Mouse (Mus musculus) liver, embryonic 16.5 days (tissue): ENCODE results near the gene Rilp. TPM values are rescaled to one million over a fixed set of nuclear protein-coding genes. Genes with fewer than 3 reads are reported as not detected.

ENCODE experiments used
- ATAC-seq: fragments of 200-750 bp; cut with Nextera tagmentation; 2 replicates; pipeline ENCODE4 v1.8.0; 2017; ENCODE audit warnings: low read depth, mild to moderate bottlenecking, moderate number of reproducible peaks, moderate library complexity
- H3K27ac ChIP-seq: fragments of 300-500 bp; sonication (generic); 2 replicates; pipeline ENCODE4 v1.5.1; 2014; ENCODE audit warnings: mild to moderate bottlenecking, low read length
- H3K27me3 ChIP-seq: fragments of 300-500 bp; sonication (generic); 2 replicates; pipeline ENCODE4 v1.6.1; 2014; ENCODE audit warnings: low read depth, low read length, mixed read lengths; ENCODE audit not compliant: control insufficient read depth, insufficient read depth
- H3K36me3 ChIP-seq: fragments of 300-500 bp; sonication (generic); 2 replicates; pipeline ENCODE4 v1.6.1; 2014; ENCODE audit warnings: mild to moderate bottlenecking; ENCODE audit not compliant: control insufficient read depth, insufficient read depth
- H3K4me1 ChIP-seq: fragments of 300-500 bp; sonication (generic); 2 replicates; pipeline ENCODE4 v1.6.1; 2014; ENCODE audit warnings: low read depth, low read length, mixed read lengths; ENCODE audit not compliant: control insufficient read depth
- H3K4me2 ChIP-seq: fragments of 300-500 bp; sonication (generic); 2 replicates; pipeline ENCODE4 v1.6.1; 2014; ENCODE audit warnings: low read depth, low read length, mixed read lengths
- H3K4me3 ChIP-seq: fragments of 300-500 bp; sonication (generic); 2 replicates; pipeline ENCODE4 v1.5.1; 2014; ENCODE audit warnings: low read depth, mild to moderate bottlenecking, low read length
- H3K9ac ChIP-seq: fragments of 300-500 bp; sonication (generic); 2 replicates; pipeline ENCODE4 v1.6.1; 2014; ENCODE audit warnings: low read depth, low read length
- H3K9me3 ChIP-seq: fragments of 300-500 bp; sonication (generic); replicated peaks from 2 replicates; pipeline ENCODE4 v1.6.1; 2016; ENCODE audit warnings: low read length; ENCODE audit not compliant: control insufficient read depth
- WGBS: fragments of 180-500 bp; shearing (Covaris S2); extraction: QIAGEN DNeasy Blood & Tissue Kit; methylation state at CpG from one replicate; pipeline ENCODE4 v1.1.7; 2014; ENCODE audit not compliant: insufficient replicate concordance; 5-methylcytosine and 5-hydroxymethylcytosine counted together
- polyA plus RNA-seq: library from polyadenylated mRNA; unstranded; fragments of >200 nt; fragmentation: Nextera tagmentation; extraction: Ambion mirVana; gene quantifications from 2 replicates; pipeline ENCODE4 v1.2.1, GENCODE M21; 2015

Gene Rilp
- polyA plus RNA-seq, 1 experiment from 2014 or later, result 4.7 TPM

DNA sequence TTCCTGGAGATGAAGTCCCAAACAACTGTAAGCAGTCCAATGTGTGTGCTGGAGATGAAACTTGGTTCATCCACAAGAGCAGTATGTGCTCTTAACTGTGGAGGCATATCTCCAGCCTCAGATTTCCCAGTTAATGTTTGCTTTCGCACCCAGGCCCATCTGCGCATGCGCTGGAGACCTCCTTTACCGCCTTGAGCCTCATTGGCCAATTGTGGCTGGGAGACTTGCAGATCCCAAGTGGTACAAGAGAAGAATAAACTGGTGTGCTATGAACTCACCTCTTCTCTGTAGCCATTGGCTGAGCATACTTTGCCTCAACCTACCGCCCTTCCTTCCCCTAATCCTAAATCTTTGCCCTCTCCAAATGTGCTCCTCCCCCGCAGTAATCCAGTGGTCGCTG is 36.5 kb upstream of the Rilp start:
- Histone ChIP-seq H3K36me3 (no peaks in the 10 kb centered on the region), H3K27me3 (no peaks in the 10 kb centered on the region), H3K4me2 (no peak overlapping the region), H3K4me1 (peaks cover 17% of the 10 kb centered on the region), H3K4me3 (no peak overlapping the region), H3K9me3 (no peaks in the 10 kb centered on the region), H3K9ac (no peak overlapping the region), H3K27ac (no peak overlapping the region)
- ATAC-seq, result no peak
- WGBS, result 73% methylated on average over 7 of the region's 7 CpGs

DNA sequence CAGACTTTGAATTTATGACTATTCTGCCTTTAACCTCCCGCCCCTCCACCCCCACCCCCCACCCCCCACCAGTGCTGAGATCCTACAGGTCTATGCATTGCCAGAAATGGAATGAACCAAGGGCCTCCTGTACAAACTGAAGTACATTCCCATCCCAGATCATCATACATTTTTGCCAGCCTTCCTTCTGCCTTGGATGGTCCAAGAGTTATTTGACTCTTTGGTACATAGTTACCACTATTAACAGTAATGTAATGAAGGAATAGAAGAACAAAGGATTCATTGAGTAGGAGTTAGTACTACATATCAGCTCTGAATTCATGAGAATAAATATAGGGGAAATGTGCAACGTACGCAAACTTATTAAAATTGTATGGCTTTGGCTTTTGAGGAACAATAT is 23.7 kb upstream of the Rilp start:
- no peak overlapping the region for H3K4me3 ChIP-seq
- peaks cover 16% of the 10 kb centered on the region for H3K36me3 ChIP-seq
- no peak overlapping the region for H3K27ac ChIP-seq
- 18% methylated on average over 3 of the region's 3 CpGs for WGBS
- no peaks in the 10 kb centered on the region; the same call in none of the 2 replicates for H3K27me3 ChIP-seq
- no peaks in the 10 kb centered on the region for H3K9me3 ChIP-seq
- peaks cover 12% of the 10 kb centered on the region for H3K4me1 ChIP-seq
- H3K4me2 ChIP-seq, result no peak overlapping the region
- no peak overlapping the region for H3K9ac ChIP-seq
- no peak for ATAC-seq

DNA sequence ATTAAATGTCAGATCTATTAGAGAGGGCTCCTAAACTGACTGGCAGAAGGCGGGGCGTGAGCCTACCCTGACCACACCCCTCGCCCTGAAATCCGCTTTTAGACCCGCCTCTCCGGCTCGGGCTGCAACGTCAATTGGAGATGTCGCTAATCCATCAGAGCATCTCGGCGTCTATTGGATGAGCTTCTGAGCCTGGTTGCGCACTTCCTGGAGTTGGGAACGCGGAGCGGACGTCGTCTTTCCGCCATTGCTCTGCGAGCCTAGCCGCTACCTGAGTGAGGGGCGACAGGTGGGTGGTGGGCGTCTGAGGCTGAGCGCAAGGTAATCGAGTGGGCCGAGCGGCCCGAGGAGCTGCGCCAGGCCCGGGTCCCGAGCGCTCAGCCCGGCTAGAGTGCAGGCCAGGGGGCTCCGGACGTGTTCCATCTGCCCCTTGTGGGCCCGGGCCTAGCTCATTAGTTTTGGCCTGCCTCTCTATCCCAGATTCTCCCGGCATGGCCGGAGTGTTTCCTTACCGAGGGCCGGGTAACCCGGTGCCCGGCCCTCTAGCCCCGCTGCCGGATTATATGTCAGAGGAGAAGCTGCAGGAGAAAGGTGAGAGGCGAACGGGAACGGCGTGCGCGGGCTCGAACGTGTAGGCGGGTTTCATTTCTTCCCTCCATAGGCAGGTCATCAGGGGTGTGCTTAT is 23.2 kb upstream of the Rilp start, which contains the start of gene Prpf8:
Gene Prpf8, plus strand, starts transcription at position 216 of the 685 bp plus-strand sequence.
- H3K4me3 ChIP-seq, result peak within 1 kb of the TSS; percentile 91
- H3K4me1 ChIP-seq, result peaks cover 12% of the 10 kb centered on the region
- WGBS, result under 1% methylated on average over 52 of the region's 52 CpGs
- peak within 1 kb of the TSS; percentile 91 for H3K4me2 ChIP-seq
- no peaks in the 10 kb centered on the region; the same call in none of the 2 replicates for H3K27me3 ChIP-seq
- H3K9ac ChIP-seq, result peak within 1 kb of the TSS; percentile 93
- peaks cover 22% of the 10 kb centered on the region for H3K36me3 ChIP-seq
- ATAC-seq, result peak; percentile 100
- H3K9me3 ChIP-seq, result no peaks in the 10 kb centered on the region
- H3K27ac ChIP-seq, result peak within 1 kb of the TSS; percentile 68

GRCm38 (mm10) chr11:75487496-75487895 is 22.4 kb upstream of the Rilp start:
- ATAC-seq, result no peak
- H3K4me2 ChIP-seq, result peak overlapping the region; percentile 91
- no peaks in the 10 kb centered on the region for H3K9me3 ChIP-seq
- no peaks in the 10 kb centered on the region; the same call in none of the 2 replicates for H3K27me3 ChIP-seq
- peak overlapping the region; percentile 91 for H3K4me3 ChIP-seq
- 21% methylated on average over 6 of the region's 6 CpGs for WGBS
- H3K4me1 ChIP-seq, result peaks cover 12% of the 10 kb centered on the region
- H3K27ac ChIP-seq, result no peak overlapping the region
- H3K36me3 ChIP-seq, result peaks cover 29% of the 10 kb centered on the region
- H3K9ac ChIP-seq, result peak overlapping the region; percentile 93

GRCm38 (mm10) chr11:75494296-75495049 is 15.4 kb upstream of the Rilp start:
- peaks cover 90% of the 10 kb centered on the region for H3K36me3 ChIP-seq
- H3K4me1 ChIP-seq, result no peaks in the 10 kb centered on the region; the same call in 1 of the 2 replicates
- H3K4me2 ChIP-seq, result no peak overlapping the region
- no peaks in the 10 kb centered on the region for H3K27me3 ChIP-seq
- 83% methylated on average over 10 of the region's 10 CpGs for WGBS
- no peaks in the 10 kb centered on the region for H3K9me3 ChIP-seq
- ATAC-seq, result peak; percentile 68
- peak overlapping the region; percentile 64 for H3K27ac ChIP-seq
- H3K4me3 ChIP-seq, result no peak overlapping the region
- H3K9ac ChIP-seq, result no peak overlapping the region

- 59% methylated on average over 1 of the region's 1 CpGs for WGBS
- no peak overlapping the region for H3K9ac ChIP-seq
- peaks cover 90% of the 10 kb centered on the region for H3K36me3 ChIP-seq
- H3K4me3 ChIP-seq, result no peak overlapping the region
- H3K9me3 ChIP-seq, result no peaks in the 10 kb centered on the region
- no peaks in the 10 kb centered on the region; the same call in 1 of the 2 replicates for H3K4me1 ChIP-seq
- no peak; the same call in 1 of the 2 replicates for ATAC-seq
- H3K27ac ChIP-seq, result no peak overlapping the region
- H3K4me2 ChIP-seq, result no peak overlapping the region
- no peaks in the 10 kb centered on the region for H3K27me3 ChIP-seq
Observed at GRCm38 (mm10) chr11:75498126-75498525, 11.8 kb upstream of the Rilp start.

GRCm38 (mm10) chr11:75508162-75508561 is 1.7 kb upstream of the Rilp start:
- no peak for ATAC-seq
- peaks cover 50% of the 10 kb centered on the region for H3K36me3 ChIP-seq
- H3K4me3 ChIP-seq, result no peak overlapping the region
- 86% methylated on average over 4 of the region's 4 CpGs for WGBS
- H3K4me2 ChIP-seq, result no peak overlapping the region
- H3K9me3 ChIP-seq, result no peaks in the 10 kb centered on the region
- H3K27ac ChIP-seq, result no peak overlapping the region
- peaks cover 23% of the 10 kb centered on the region for H3K4me1 ChIP-seq
- H3K27me3 ChIP-seq, result no peaks in the 10 kb centered on the region
- no peak overlapping the region for H3K9ac ChIP-seq

- no peak overlapping the region for H3K4me2 ChIP-seq
- H3K4me3 ChIP-seq, result no peak overlapping the region
- whole genome bisulfite sequencing, result 68% methylated on average over 8 of the region's 8 CpGs
- H3K36me3 ChIP-seq, result peaks cover 44% of the 10 kb centered on the region
- peaks cover 23% of the 10 kb centered on the region for H3K4me1 ChIP-seq
- no peak overlapping the region for H3K9ac ChIP-seq
- H3K9me3 ChIP-seq, result no peaks in the 10 kb centered on the region
- ATAC-seq, result no peak
- H3K27me3 ChIP-seq, result no peaks in the 10 kb centered on the region
- H3K27ac ChIP-seq, result peak overlapping the region; percentile 91
Observed at GRCm38 (mm10) chr11:75508904-75509303, 990 bp upstream of the Rilp start.

DNA sequence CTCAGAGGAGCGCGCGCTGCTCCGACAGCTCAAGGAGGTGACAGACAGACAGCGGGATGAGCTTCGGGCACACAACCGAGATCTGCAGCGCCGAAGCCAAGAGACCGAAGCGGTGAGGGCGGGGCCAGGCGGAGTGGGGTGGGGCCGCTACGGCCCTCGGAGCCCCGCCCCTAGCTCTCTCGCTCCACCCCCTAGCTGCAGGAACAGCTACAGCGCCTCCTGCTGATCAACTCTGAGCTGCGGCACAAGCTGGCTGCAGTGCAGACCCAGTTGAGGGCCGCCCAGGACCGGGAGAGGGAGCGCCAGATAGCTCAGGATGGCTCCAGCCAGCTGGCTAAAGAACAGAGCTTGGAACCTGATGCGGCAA is 716 bp downstream of the Rilp start:
- Histone ChIP-seq H3K27ac (peak overlapping the region; percentile 91), H3K4me2 (peak overlapping the region; percentile 97), H3K4me1 (peaks cover 23% of the 10 kb centered on the region), H3K36me3 (peaks cover 29% of the 10 kb centered on the region), H3K27me3 (no peaks in the 10 kb centered on the region), H3K9me3 (no peaks in the 10 kb centered on the region), H3K4me3 (peak overlapping the region; percentile 68), H3K9ac (peak overlapping the region; percentile 75)
- ATAC-seq, result peak; percentile 81
- 2% methylated on average over 24 of the region's 24 CpGs for WGBS
